Mouse (Mus musculus): ENCODE measurements around the gene Hs2st1. TPM values are rescaled to one million over a fixed set of nuclear protein-coding genes. Genes with fewer than 3 reads are reported as not detected.

Gene Hs2st1
- total RNA-seq (2014; rRNA removed) (38.8 and 39.2 TPM in 2 replicates), polyA plus RNA-seq (2015; fragmentation: Nextera tagmentation; extraction: Ambion mirVana) (11.0 and 11.1 TPM in 2 replicates)

GRCm38 (mm10) chr3:144570047-144570815, at the start of gene Hs2st1, which contains the start of gene Selenof:
TSS of gene Hs2st1 (minus strand) at chr3:144570181.
TSS of gene Selenof (plus strand) at chr3:144570304.
- Histone ChIP-seq H3K9ac (replicated peaks; ENCODE audit: low read length) (peak within 1 kb of the TSS; percentile 91), H3K27ac (peak within 1 kb of the TSS; percentile 99), H3K4me3 (ENCODE audit: low read length) (peak within 1 kb of the TSS; percentile 87), H3K9me3 (ENCODE audit: low read length) (no peaks in the 10 kb centered on the region), H3K27me3 (ENCODE audit: insufficient read depth, low read length) (no peaks in the 10 kb centered on the region), H3K4me1 (ENCODE audit: insufficient read depth, low read length) (peaks cover 17% of the 10 kb centered on the region), H3K4me2 (ENCODE audit: low read depth, low read length) (peak within 1 kb of the TSS; percentile 88), H3K36me3 (ENCODE audit: insufficient read depth, low read length) (peaks cover 4% of the 10 kb centered on the region; the same call in 1 of the 2 replicates)
- peak; percentile 100 for DNase-seq (ENCODE audit: low spot score)
- peak; percentile 98 for ATAC-seq
- under 1% methylated on average over 58 of the region's 69 CpGs for WGBS
- 0 out of 2 replicates have a peak, but pooled peaks have one; percentile 21 for TF ChIP-seq CTCF (IDR thresholded peaks at IDR 0.05; ENCODE audit: low read depth)

GRCm38 (mm10) chr3:144617633-144618180, 47.7 kb upstream of the Hs2st1 start:
- no peak overlapping the region for H3K4me2 ChIP-seq (ENCODE audit: low read depth, low read length)
- H3K27ac ChIP-seq, result no peak overlapping the region
- H3K9me3 ChIP-seq (ENCODE audit: low read length), result no peaks in the 10 kb centered on the region
- no peak for DNase-seq (ENCODE audit: low spot score)
- no peak overlapping the region for H3K4me3 ChIP-seq (ENCODE audit: low read length)
- H3K36me3 ChIP-seq (ENCODE audit: insufficient read depth, low read length), result no peaks in the 10 kb centered on the region
- ATAC-seq, result no peak
- no peak overlapping the region for H3K9ac ChIP-seq (replicated peaks; ENCODE audit: low read length)
- WGBS, result 81% methylated on average over 10 of the region's 10 CpGs
- H3K4me1 ChIP-seq (ENCODE audit: insufficient read depth, low read length), result no peaks in the 10 kb centered on the region
- no peaks in the 10 kb centered on the region for H3K27me3 ChIP-seq (ENCODE audit: insufficient read depth, low read length)
- TF ChIP-seq CTCF (IDR thresholded peaks at IDR 0.05; ENCODE audit: low read depth), result no peak

- 47% methylated on average over 8 of the region's 8 CpGs for WGBS
- H3K4me3 ChIP-seq (ENCODE audit: low read length), result no peak overlapping the region
Measured at GRCm38 (mm10) chr3:144616654-144617425, 46.9 kb upstream of the Hs2st1 start.

GRCm38 (mm10) chr3:144615459-144615858, 45.5 kb upstream of the Hs2st1 start:
- Histone ChIP-seq H3K4me3 (ENCODE audit: low read length) (no peak overlapping the region), H3K27ac (no peak overlapping the region), H3K9me3 (ENCODE audit: low read length) (no peaks in the 10 kb centered on the region), H3K4me1 (ENCODE audit: insufficient read depth, low read length) (peaks cover 7% of the 10 kb centered on the region; the same call in 1 of the 2 replicates), H3K36me3 (ENCODE audit: insufficient read depth, low read length) (no peaks in the 10 kb centered on the region), H3K9ac (replicated peaks; ENCODE audit: low read length) (no peak overlapping the region), H3K4me2 (ENCODE audit: low read depth, low read length) (no peak overlapping the region), H3K27me3 (ENCODE audit: insufficient read depth, low read length) (no peaks in the 10 kb centered on the region)
- TF ChIP-seq CTCF (IDR thresholded peaks at IDR 0.05; ENCODE audit: low read depth), result no peak
- no peak for ATAC-seq
- WGBS, result 91% methylated on average over 9 of the region's 9 CpGs
- DNase-seq (ENCODE audit: low spot score), result no peak

More at GRCm38 (mm10) chr3:144616654-144617425, 46.9 kb upstream of the Hs2st1 start:
- no peaks in the 10 kb centered on the region for H3K36me3 ChIP-seq (ENCODE audit: insufficient read depth, low read length)
- no peaks in the 10 kb centered on the region for H3K4me1 ChIP-seq (ENCODE audit: insufficient read depth, low read length)
- ATAC-seq (peak; percentile 96), DNase-seq (ENCODE audit: low spot score) (peak; percentile 94)
- H3K4me2 ChIP-seq (ENCODE audit: low read depth, low read length), result no peak overlapping the region
- no peaks in the 10 kb centered on the region for H3K9me3 ChIP-seq (ENCODE audit: low read length)
- H3K9ac ChIP-seq (replicated peaks; ENCODE audit: low read length), result no peak overlapping the region
- H3K27ac ChIP-seq, result no peak overlapping the region
- peak; percentile 97 for TF ChIP-seq CTCF (IDR thresholded peaks at IDR 0.05; ENCODE audit: low read depth)
- no peaks in the 10 kb centered on the region for H3K27me3 ChIP-seq (ENCODE audit: insufficient read depth, low read length)

GRCm38 (mm10) chr3:144614698-144615097, 44.7 kb upstream of the Hs2st1 start:
- no peak for DNase-seq (ENCODE audit: low spot score)
- H3K27ac ChIP-seq, result no peak overlapping the region
- no peak overlapping the region for H3K9ac ChIP-seq (replicated peaks; ENCODE audit: low read length)
- no peak for ATAC-seq
- peaks cover 7% of the 10 kb centered on the region; the same call in 1 of the 2 replicates for H3K4me1 ChIP-seq (ENCODE audit: insufficient read depth, low read length)
- H3K4me2 ChIP-seq (ENCODE audit: low read depth, low read length), result no peak overlapping the region
- 85% methylated on average over 10 of the region's 10 CpGs for WGBS
- H3K27me3 ChIP-seq (ENCODE audit: insufficient read depth, low read length), result no peaks in the 10 kb centered on the region
- H3K36me3 ChIP-seq (ENCODE audit: insufficient read depth, low read length), result no peaks in the 10 kb centered on the region
- no peaks in the 10 kb centered on the region for H3K9me3 ChIP-seq (ENCODE audit: low read length)
- H3K4me3 ChIP-seq (ENCODE audit: low read length), result no peak overlapping the region
- TF ChIP-seq CTCF (IDR thresholded peaks at IDR 0.05; ENCODE audit: low read depth), result no peak

- no peak overlapping the region for H3K27ac ChIP-seq
- no peak overlapping the region for H3K4me2 ChIP-seq (ENCODE audit: low read depth, low read length)
- H3K27me3 ChIP-seq (ENCODE audit: insufficient read depth, low read length), result no peaks in the 10 kb centered on the region
- no peak overlapping the region for H3K9ac ChIP-seq (replicated peaks; ENCODE audit: low read length)
- no peaks in the 10 kb centered on the region for H3K36me3 ChIP-seq (ENCODE audit: insufficient read depth, low read length)
- ATAC-seq, result no peak
- 87% methylated on average over 6 of the region's 6 CpGs for WGBS
- H3K4me1 ChIP-seq (ENCODE audit: insufficient read depth, low read length), result peaks cover 7% of the 10 kb centered on the region; the same call in 1 of the 2 replicates
- TF ChIP-seq CTCF (IDR thresholded peaks at IDR 0.05; ENCODE audit: low read depth), result no peak
- no peak overlapping the region for H3K4me3 ChIP-seq (ENCODE audit: low read length)
- DNase-seq (ENCODE audit: low spot score), result no peak
- no peaks in the 10 kb centered on the region for H3K9me3 ChIP-seq (ENCODE audit: low read length)
Measured at GRCm38 (mm10) chr3:144614277-144614676, 44.3 kb upstream of the Hs2st1 start.

Data from hindbrain, postnatal 0 days (tissue).